Mouse (Mus musculus) E14TG2a.4 (cell line): ENCODE results near the gene Rmdn3.

Source experiments
- CTCF ChIP-seq: conservative IDR thresholded peaks from 2 replicates; pipeline ENCODE4 v1.5.1; 2014; ENCODE audit warnings: low read length
- POU5F1 ChIP-seq: IDR thresholded peaks from 2 replicates; pipeline ENCODE4 v1.6.1; 2014; ENCODE audit warnings: low read length, borderline replicate concordance

DNA sequence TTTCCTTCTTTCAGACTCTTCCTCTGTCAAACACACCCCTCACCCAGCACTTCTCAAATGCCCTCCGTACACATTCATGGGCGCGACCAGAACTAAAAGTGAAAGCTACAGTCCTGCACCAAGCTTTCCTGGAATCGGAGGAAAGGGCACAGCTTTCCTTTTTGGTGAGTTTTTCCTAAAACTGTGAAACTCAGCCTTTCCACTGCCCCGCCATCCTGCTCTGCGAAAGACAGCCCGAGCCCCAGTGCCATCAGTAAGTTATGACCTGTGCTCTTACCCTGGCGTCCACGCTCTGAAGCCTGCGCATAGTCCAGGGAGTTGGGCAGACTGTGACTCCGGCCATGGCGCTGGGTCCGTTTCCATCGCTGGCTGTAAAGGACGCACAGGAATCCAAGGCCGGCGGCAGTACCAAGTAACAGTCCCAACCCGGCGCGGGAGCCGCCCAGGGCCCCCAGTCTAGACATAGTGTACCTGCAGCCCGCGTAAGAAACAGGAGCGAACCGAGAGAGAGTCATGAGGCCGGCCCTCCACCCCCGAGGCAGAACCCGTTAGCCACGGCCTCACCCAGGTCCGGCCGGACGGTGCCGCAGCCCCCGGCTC, 653 bp downstream of the Rmdn3 start:
- TF ChIP-seq CTCF (no peak), POU5F1 (no peak)
